Mouse (Mus musculus) c-Kit-positive CD71-negative TER-119-negative erythroid progenitor cells, embryonic 14.5 days (primary cell): ENCODE results near the gene Hbq1b.
"Not testable (repeated sequence)": the region's sequence is repeated elsewhere in the genome, so short reads cannot be mapped to it uniquely, and the experiment has no call there.

Source experiments
- DNase-seq: peaks from one replicate; pipeline ENCODE4 v3.0.0-alpha.2; 2013; ENCODE audit warnings: low read depth

Hbq1b gene

DNA sequence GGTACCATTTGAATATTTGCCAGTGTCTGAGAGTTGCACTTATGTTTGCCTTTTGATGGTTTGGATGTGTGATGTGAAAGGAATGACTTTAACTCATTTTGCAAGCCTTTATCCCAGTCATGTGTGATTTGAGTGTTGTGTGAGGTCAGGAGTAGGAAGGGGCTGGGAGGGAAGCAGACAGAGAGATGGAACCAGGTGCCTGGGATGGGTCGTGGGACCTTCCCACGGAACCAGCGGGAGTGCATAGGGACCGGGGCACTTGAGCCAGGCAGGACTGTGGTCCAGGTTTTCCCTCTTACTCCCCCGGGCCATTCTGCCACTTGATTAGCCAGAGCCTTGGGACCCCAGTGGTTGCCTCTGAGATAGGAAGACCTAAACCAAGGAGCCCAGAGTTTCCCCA lies 18.8 kb upstream of the Hbq1b start:
- no peak for DNase-seq

DNA sequence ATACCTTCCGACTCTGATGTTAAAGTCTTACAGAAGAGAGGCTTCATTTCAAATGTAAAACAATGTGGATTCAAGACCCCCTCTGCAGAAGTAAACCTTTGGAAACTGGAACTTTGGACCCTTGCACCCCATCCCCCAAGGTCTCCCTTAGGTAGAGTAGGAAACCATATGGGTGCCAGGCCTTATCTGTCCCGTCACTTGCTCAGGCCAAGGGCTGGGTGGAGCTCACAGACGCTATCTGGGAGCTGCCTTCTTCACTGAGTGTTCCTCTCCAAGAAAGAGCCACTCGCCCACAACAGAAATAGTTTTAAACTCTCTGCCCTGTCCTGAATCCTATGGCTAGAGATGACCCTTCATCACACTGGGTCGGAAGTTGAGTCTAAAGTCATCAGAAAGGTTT lies 17.8 kb upstream of the Hbq1b start:
- DNase-seq = no peak

DNA sequence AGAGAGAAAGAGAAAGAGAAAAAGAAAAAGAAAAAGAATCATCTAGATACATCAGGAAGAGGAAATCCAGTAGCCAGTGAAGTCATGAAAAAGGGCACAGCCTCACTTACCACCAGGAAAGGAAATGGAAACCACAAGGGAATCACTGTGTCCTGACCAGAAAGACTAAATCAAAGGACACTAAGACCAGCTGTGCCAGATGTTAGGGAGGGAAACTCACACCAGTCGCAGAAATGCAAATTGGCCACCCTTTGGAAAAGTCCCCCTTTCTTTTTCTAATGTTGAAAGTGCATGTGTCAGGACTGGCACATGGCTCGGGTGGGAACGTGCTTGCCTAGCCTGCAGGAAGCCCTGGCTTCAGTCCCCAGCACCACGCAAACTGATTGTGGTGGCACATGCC lies 15.6 kb upstream of the Hbq1b start:
- no peak for DNase-seq

DNA sequence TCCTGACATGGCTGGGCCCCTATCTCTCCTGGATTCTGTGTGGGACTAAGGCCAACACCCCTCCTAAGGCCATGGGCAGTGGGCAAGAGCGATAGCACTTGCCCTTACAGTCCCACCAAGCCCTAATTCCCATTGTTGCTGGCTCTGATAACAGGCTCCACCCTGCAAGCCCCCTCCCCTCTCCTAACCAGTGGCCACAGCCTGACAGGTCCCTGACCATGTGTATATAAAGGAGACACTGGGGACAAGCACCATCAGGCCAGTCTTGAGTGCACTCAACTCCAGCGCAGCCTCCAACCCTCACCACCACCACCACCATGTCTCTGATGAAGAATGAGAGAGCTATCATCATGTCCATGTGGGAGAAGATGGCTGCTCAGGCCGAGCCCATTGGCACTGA lies 10.4 kb upstream of the Hbq1b start, which contains the start of gene Hba-x:
TSS of gene Hba-x (plus strand) at position 54 of the 400 bp plus-strand sequence.
- no peak for DNase-seq

DNA sequence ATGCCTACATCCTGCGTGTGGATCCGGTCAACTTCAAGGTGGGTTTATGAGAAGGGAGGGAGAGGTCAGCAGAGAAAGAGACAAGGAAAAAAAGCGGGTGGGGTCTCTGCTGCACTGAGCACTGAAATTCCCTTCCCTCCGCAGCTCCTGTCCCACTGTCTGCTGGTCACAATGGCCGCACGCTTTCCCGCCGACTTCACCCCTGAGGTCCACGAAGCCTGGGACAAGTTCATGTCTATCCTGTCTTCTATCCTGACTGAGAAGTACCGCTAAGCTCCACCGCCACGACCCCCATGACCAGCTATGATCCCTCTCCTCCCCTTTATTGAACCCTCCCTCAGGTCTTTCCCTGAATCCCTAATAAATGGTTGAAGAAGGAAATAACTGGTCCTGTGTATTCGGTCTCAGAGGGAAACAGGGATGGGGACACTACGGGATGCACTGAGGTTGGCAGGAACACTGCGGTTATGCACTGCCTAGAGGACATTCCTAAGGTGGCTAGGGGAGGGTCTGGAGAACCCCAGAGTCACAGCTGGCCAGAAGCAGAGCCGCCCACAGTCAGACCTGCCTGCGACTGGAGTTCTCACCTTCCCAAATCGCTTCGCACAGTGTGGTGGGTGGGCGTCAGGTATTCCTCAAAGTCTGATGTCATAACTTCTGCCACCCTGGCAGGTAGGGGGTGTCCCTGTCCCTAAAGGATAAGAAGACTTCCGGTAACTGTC lies 8.9 kb upstream of the Hbq1b start:
- no peak for DNase-seq

DNA sequence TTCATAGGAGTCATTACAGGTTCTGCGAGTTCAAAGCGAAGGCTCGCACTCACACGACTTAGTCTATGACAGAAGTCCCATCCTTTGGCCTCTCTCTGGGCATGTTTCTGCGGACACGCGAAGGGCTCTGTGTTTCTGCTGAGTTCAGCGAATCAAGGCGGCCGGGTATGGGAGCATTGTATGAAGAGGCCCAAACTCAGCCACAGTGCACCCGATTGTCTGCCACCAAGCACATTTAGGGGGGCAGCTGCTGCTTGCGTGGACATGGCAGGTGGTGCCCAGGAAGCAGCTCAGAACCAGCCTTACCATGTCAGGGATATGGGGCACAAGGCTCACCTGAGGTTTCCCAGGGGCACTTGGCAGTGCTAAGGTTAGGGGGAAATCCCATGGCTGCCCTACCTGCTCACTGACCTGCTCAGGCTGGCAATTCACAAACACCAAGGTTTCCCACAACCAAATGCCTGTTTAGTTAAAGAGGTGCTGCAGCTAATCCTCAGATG lies 8.3 kb upstream of the Hbq1b start:
- DNase-seq = no peak

DNA sequence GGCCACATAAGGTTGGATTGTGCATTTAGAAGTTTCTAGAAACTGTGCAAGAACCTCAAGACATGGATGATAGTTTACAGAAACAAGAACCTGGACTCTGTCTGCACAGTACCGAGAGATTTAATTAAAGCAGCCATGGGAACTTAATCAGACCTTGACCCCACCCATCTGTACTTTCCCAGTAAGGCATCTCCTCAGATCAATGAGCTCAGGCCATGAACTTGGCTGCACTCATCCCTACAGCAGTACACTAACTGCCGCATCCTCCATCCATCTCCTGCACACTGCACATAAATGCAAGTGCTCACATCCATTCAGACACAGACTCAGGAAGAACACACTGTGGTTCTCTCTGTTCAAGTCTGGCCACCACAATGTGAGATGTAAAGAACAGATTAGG lies 6.1 kb upstream of the Hbq1b start:
- DNase-seq = no peak

DNA sequence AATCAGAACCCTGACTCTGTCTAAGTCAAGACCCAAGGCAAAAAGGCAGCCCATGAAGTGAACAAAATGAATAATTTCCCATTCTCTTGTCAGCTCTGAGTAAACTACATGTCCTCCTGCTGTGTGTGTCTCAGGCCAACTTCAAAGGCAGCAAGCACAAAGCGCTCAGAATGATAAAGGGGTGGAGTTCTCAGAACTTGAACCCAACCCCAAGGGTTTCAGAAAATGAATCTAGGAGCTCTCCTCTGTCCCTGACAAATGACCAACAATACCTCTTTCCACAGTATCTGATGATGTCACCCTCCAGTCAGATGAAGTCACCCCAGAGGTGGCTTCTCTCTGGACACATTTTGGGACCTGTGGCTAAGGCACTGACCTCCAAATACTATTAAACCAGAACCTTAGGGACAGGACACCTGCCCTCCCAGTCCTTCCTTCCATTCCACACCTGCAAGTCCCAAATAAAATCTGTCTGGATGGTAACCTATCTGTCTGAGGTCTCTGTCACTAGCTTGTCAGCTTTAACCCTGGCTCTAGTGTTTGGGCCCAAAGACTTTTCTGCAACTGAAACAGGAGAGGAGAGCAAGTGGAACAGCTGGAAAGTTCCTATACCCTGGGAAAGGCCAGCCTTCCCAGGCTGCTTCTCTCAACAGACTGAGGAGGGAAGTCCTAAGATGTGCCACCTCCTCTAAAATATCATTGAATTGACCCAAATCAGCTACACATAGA lies 5.2 kb upstream of the Hbq1b start:
- no peak for DNase-seq

DNA sequence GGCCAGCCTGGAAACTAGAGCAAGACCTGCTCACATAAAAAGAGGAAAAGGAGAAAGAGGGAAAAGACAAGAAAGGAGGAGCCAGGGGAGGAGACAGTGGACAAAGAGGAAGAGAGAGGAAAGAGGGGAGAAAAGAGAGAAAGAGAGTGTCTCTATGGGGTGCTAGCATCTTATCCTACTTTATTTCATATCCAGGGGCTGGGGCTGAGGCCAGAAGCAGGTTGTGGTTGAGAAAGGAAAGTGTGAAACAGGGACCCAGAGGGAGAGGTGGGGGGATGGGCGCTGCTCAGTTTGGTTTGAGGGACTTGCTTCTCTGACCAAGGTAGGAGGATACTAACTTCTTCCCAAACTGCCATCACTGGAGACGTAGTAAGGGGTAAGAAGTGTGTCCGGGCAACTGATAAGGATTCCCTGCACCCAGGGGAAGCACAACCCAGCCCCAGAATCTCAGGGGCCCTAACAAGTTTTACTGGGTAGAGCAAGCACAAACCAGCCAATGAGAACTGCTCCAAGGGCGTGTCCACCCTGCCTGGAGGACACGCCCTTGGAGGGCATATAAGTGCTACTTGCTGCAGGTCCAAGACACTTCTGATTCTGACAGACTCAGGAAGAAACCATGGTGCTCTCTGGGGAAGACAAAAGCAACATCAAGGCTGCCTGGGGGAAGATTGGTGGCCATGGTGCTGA lies 3.5 kb upstream of the Hbq1b start, which contains the start of gene Hba-a1:
TSS of gene Hba-a1 (plus strand) at position 421 of the 687 bp plus-strand sequence.
- DNase-seq = not testable (repeated sequence)

DNA sequence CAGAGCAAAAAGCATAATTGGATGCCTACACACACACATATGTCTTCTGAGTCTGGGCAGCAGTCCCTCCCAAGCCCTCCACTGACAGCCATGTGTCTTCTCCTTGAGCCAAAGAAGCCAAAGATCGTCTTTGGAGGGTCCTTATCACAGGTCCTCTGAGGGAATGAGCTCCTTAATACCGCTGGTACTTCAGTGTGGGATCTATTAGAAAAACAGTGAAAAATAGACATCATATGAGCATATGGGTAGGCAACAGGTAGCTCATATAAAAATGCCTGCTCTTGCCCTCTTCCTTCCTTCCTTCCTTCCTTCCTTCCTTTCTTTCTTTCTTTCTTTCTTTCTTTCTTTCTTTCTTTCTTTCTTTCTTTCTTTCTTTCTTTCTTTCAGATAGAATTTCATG lies 2.2 kb upstream of the Hbq1b start:
- not testable (repeated sequence) for DNase-seq

DNA sequence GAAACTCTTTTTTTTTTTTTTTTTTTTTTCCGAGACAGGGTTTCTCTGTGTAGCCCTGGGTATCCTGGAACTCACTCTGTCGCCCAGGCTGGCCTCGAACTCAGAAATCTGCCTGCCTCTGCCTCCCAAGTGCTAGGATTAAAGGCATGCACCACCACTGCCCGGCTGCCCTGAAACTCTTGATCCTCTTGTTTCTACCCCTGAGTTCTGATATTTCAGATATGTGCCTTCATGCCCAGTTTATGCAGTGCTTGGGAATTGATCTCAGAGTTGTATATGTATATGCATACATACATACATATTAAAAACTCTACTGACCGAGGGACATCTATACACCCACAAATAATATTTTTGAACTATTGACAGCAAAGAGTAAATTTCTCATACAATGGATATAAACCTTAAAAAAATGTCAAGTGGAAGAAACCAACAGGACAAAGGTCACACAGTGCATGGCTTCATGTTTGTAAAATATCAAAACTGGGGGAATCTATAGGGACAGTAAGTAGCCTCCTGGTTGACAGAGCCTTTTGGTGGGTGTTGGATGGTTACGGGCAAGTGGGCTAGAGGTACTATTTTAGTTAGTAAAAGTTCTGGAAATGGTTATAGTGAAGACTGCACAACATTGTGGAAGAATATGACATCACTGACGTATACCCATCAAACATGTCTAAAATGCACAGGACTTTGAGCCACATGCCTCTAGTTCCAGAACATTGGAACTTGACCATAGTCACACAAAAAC lies 1.6 kb upstream of the Hbq1b start:
- DNase-seq = no peak

DNA sequence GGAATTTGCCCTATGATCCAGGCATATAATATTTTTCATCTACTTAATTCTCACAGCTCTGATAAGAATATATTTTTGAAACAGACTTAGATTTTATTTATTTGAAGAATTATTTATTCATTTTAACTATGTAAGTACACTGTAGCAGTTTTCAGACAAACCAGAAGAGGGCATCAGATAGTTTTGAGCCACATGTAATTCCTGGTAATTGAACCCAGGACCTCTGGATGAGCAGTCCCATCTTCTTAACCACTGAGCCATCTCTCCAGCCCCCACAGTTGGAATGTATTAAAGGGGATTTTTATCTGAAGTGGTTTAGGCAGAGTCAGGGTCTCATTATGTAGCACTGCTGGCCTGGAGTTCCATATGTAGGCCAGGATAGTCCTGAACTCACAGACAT lies 878 bp upstream of the Hbq1b start:
- not testable (repeated sequence) for DNase-seq

DNA sequence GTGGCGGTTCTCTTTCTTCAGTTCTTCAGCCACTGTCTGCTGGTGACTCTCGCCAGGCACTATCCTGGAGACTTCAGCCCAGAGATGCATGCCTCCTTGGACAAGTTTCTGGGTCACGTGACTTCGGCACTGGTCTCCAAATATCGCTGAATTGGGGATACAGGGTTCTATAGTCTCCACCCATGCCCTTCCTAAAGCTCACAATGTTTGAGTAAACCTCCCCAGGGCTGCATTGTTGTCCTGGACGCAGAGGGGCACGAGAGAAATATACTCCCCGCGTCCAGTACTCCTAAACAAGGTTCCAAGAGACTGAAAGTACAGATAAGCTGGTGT lies 694 bp downstream of the Hbq1b start:
- DNase-seq = no peak

DNA sequence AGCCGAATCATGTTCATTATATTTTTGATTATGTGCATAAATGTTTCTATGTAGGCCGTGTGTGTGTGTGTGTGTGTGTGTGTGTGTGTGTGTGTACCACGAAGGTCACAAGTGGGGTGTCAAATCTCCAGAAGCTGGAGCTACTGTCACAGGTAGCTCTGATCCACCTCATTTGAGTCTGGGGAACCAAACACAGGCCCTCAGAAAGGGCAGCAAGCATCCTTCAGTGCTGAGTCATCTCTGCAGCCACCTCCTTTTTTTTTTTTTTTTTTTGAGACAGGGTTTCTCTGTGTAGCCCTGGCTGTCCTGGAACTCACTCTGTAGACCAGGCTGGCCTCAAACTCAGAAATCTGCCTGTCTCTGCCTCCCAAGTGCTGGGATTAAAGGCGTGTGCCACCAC lies 6.1 kb downstream of the Hbq1b start:
- DNase-seq = not testable (repeated sequence)

DNA sequence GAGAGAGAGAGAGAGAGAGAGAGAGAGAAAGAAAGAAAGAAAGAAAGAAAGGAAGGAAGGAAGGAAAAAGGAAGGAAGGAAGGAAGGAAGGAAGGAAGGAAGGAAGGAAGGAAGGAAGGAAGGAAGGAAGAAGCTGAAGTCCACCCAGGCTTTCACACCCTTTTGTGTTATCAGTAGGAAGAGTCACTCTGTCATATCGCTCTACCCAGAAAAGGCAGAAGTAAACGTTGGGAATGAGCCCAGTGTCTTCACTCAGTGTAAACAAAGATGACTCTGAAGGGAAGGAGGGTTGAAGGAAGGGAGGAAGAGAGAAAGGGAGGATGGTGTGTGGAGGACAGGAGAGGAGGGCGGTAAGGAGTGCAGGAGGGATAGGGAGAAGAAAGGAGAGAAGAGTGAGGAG lies 6.7 kb downstream of the Hbq1b start:
- not testable (repeated sequence) for DNase-seq

DNA sequence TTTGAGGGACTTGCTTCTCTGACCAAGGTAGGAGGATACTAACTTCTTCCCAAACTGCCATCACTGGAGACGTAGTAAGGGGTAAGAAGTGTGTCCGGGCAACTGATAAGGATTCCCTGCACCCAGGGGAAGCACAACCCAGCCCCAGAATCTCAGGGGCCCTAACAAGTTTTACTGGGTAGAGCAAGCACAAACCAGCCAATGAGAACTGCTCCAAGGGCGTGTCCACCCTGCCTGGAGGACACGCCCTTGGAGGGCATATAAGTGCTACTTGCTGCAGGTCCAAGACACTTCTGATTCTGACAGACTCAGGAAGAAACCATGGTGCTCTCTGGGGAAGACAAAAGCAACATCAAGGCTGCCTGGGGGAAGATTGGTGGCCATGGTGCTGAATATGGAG lies 9.4 kb downstream of the Hbq1b start, which contains the start of gene Hba-a2:
TSS of gene Hba-a2 (plus strand) at position 287 of the 400 bp plus-strand sequence.
- DNase-seq = not testable (repeated sequence)

DNA sequence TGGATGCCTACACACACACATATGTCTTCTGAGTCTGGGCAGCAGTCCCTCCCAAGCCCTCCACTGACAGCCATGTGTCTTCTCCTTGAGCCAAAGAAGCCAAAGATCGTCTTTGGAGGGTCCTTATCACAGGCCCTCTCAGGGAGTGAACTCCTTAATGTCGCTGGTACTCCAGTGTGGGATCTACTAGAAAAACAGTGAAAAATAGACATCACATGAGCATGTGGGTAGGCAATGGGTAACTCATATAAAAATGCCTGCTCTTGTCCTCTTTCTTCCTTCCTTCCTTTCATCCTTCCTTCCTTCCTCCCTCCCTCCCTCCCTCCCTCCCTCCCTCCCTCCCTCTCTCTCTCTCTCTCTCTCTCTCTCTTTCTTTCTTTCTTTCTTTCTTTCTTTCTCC lies 10.7 kb downstream of the Hbq1b start:
- DNase-seq = not testable (repeated sequence)

DNA sequence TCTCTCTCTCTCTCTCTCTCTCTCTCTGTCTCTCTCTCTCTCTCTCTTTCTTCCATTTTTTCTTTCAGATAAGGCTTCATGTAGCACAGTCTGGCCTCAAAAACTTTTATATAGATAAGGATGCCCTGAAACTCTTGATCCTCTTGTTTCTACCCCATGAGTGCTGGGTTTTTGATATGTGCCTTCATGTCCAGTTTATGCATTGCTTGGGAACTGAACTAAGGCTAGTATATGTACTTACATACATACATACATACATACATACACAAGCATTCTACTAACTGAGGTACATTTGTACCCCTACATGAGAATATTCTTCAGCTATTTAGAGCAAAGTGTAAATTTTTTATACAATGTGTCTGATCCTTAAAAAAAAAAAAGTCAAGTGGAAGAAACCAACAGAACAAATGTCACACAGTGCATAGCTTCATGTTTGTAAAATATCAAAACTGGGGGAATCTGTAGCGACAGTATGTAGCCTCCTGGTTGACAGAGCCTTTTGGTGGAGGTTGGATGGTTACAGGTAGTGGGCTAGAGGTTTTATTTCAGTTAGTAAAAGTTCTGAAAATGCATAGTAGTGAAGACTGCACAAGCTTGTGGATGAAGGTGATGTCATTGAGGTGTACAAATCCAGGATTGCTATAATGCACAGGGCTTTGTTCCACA lies 11.2 kb downstream of the Hbq1b start:
- DNase-seq = no peak

DNA sequence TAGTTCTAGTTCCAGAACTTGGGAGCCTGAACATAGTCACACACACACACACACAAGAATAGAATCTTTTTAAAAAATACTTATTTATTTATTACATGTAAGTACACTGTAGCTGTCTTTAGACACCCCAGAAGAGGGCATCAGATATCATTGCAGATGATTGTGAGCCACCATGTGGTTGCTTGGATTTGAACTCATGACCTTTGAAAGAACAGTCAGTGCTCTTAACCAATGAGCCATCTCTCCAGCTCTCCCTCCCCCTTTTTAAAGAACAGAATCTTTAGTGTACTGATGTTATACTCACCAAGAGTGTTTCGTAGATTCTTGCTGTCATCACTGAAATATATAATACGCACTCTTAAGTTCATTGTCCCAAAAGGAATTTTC lies 11.8 kb downstream of the Hbq1b start:
- no peak for DNase-seq

DNA sequence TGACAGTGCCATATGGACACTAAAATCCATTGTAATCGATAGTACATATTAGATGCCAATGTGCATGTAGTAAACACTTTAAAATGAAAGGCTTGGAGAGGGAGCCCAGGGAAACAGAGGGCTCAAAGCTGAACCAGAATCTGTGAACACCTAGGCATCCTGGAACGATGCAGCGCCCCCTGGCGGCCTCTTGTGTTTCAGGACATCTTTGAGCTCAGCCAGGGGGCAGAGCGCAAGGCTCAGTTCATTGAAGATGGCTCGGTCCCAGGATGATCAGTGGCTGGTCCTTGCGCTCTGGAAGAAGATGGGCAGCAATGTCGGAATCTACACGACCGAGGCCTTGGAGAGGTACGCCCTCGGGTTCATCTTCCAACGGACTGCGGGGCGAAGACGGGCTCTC lies 13.1 kb downstream of the Hbq1b start, which contains the start of gene Hbq1a:
TSS of gene Hbq1a (plus strand) at position 205 of the 400 bp plus-strand sequence.
- not testable (repeated sequence) for DNase-seq
